Mouse (Mus musculus): ENCODE results near the gene Cks1b. TPM values are rescaled to one million over a fixed set of nuclear protein-coding genes. Genes with fewer than 3 reads are reported as not detected.
A peak's percentile ranks its signal among the peaks of the same experiment; 100 is the strongest.

Cks1b gene
- polyA plus RNA-seq, 1 experiment, result 79.8 TPM

- peak; percentile 100 for DNase-seq (ENCODE audit: low read depth)
These were observed 6.4 kb downstream of the Cks1b start, which contains the start of gene Flad1 for GRCm38 (mm10) chr3:89411490-89412393. Flad1 (minus strand) TSS chr3:89411870.

DNA sequence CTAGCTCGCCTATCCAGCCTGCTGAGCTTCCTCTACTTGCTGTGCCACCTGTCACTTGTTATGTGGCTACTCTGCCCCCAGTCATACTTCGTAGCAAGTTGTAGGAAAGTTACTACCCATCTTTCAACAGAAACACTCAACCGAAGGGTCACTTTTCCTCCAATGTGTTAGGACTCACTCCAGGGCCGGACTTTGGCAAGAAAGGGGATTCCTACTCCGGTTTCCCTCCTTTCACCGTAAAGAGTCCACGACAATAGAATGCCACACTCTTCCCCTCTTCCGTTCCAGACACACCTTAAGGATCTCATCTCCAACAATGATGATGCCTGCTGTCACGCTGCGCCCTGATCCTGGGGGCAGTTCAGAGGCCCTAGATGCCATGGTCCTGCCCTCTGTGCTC is 7.3 kb downstream of the Cks1b start:
- no peak for DNase-seq (ENCODE audit: low read depth)

More at GRCm38 (mm10) chr3:89411490-89412393, 6.4 kb downstream of the Cks1b start, which contains the start of gene Flad1:
- no peak for TF ChIP-seq CTCF (IDR thresholded peaks at IDR 0.05; ENCODE audit: borderline replicate concordance, extremely low read depth, insufficient read depth, insufficient read length)
- TF ChIP-seq POLR2A (IDR thresholded peaks at IDR 0.05; ENCODE audit: borderline replicate concordance, extremely low read depth, insufficient read depth, insufficient read length, poor library complexity, severe bottlenecking), result no peak

DNA sequence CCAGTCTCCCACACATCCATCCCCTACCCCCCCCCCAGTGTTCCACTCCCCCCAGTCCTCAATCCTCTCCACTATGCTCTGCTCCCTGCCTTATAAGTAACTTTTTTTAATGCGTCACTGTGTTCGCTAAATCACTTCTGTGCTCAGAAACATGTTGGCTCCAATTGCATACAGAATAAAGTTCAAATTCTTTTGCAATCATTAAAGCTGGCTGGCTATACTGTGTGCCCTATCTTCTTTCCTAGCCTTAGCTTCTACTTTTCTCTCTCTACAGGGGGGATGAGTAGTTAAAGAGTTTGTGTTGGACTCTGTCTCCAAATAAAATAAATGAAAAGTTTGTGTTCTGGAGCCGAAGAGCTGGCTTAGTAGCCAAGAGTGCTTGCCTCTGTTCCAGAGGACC is 8.5 kb downstream of the Cks1b start:
- DNase-seq (ENCODE audit: low read depth), result no peak
- TF ChIP-seq POLR2A (IDR thresholded peaks at IDR 0.05; ENCODE audit: borderline replicate concordance, extremely low read depth, insufficient read depth, insufficient read length, poor library complexity, severe bottlenecking), result no peak
- no peak for TF ChIP-seq CTCF (IDR thresholded peaks at IDR 0.05; ENCODE audit: borderline replicate concordance, extremely low read depth, insufficient read depth, insufficient read length)

More for the DNA sequence above, 7.3 kb downstream of the Cks1b start:
- no peak for TF ChIP-seq POLR2A (IDR thresholded peaks at IDR 0.05; ENCODE audit: borderline replicate concordance, extremely low read depth, insufficient read depth, insufficient read length, poor library complexity, severe bottlenecking)
- no peak for TF ChIP-seq CTCF (IDR thresholded peaks at IDR 0.05; ENCODE audit: borderline replicate concordance, extremely low read depth, insufficient read depth, insufficient read length)

GRCm38 (mm10) chr3:89408448-89408847 is 9.7 kb downstream of the Cks1b start:
- TF ChIP-seq POLR2A (IDR thresholded peaks at IDR 0.05; ENCODE audit: borderline replicate concordance, extremely low read depth, insufficient read depth, insufficient read length, poor library complexity, severe bottlenecking), result no peak
- TF ChIP-seq CTCF (IDR thresholded peaks at IDR 0.05; ENCODE audit: borderline replicate concordance, extremely low read depth, insufficient read depth, insufficient read length), result no peak
- no peak for DNase-seq (ENCODE audit: low read depth)

DNA sequence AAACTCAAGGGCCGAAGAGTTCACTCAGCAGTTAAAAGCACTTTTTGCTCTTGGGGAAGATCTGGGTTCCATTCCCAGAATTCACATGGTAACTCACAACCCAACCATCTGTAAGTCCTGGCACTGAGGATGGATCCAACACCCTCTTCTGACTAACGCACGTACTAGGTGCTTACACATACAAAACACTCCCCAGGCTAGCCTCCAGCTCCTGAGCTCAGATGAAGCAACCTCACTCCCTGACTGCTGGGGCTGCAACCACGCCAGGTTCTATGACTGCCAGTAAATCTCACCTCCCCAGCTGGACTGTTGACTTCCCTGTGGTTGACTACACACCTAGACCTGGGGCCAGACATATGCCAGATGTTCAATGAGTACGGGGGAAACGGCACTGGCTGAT is 11.3 kb downstream of the Cks1b start:
- no peak for TF ChIP-seq CTCF (IDR thresholded peaks at IDR 0.05; ENCODE audit: borderline replicate concordance, extremely low read depth, insufficient read depth, insufficient read length)
- no peak for TF ChIP-seq POLR2A (IDR thresholded peaks at IDR 0.05; ENCODE audit: borderline replicate concordance, extremely low read depth, insufficient read depth, insufficient read length, poor library complexity, severe bottlenecking)
- no peak for DNase-seq (ENCODE audit: low read depth)

GRCm38 (mm10) chr3:89402693-89403092 is 15.5 kb downstream of the Cks1b start, which contains the start of gene Lenep:
Lenep (minus strand) TSS chr3:89402793.
- TF ChIP-seq POLR2A (IDR thresholded peaks at IDR 0.05; ENCODE audit: borderline replicate concordance, extremely low read depth, insufficient read depth, insufficient read length, poor library complexity, severe bottlenecking) (no peak), CTCF (IDR thresholded peaks at IDR 0.05; ENCODE audit: borderline replicate concordance, extremely low read depth, insufficient read depth, insufficient read length) (no peak)
- DNase-seq (ENCODE audit: low read depth), result no peak

DNA sequence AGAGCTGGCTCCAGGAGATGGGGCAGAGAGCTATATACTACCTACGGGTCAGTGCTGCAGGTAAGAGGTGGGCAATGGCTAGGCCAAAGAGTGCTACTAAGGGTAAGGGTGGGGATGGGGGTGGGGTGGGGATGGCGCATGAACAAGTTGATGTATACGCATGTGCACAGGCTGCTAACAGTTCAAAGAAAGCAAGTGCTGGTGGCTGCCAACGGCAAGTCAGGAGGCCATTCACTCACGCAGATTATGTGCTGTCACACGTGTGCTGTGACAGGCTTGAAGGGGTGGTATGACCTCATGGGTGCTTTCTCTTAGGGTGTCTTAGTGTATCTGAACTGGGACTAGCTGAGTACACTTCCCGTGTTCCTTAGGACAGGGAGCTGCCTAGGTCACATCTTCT is 16.9 kb downstream of the Cks1b start:
- no peak for DNase-seq (ENCODE audit: low read depth)
- TF ChIP-seq CTCF (IDR thresholded peaks at IDR 0.05; ENCODE audit: borderline replicate concordance, extremely low read depth, insufficient read depth, insufficient read length) (no peak), POLR2A (IDR thresholded peaks at IDR 0.05; ENCODE audit: borderline replicate concordance, extremely low read depth, insufficient read depth, insufficient read length, poor library complexity, severe bottlenecking) (no peak)

GRCm38 (mm10) chr3:89396654-89397005 is 21.6 kb downstream of the Cks1b start:
- no peak for DNase-seq (ENCODE audit: low read depth)

DNA sequence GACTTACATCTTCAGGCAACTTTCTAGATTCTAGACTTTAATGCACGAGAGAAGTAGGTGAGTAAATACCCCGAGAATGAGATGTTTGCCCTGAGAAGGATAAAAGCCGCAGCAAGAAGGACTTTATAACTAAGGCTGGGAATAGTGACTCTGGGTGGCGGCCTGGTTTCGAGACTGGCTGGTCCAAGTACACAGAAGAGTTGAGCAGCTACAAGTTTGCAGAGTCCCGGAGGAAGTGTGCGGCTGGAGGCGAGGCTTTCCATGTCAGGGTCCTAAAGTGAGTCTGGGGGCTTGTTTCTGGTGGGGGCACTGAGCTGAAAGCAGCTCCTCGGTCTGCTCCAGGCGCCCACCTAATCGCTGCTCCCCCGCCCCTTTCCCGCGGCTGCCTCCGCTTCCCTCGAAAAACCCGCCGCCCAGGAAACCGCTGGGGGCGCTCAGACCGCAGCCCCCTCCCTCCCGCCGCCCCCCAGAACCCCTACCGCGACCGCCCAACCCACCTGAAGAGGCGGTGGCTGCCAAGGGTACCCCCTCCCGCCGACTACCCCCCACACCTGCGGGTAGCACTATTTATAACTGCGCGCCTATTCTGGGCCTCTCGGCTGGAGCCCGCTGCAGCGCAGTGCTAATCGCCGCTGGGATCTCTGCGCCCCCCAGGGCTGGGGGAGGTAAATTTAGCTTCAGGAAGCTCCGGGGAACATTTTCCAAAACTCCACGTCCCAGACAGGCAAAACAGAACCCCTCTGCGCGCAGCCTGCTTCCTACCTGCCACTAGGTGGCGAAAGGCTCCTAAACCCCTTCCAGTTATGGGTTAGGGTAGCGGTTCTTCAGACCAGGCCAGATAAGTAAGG is 22.2 kb downstream of the Cks1b start:
- peak; percentile 83 for DNase-seq (ENCODE audit: low read depth)
- TF ChIP-seq POLR2A (IDR thresholded peaks at IDR 0.05; ENCODE audit: borderline replicate concordance, extremely low read depth, insufficient read depth, insufficient read length, poor library complexity, severe bottlenecking) (no peak), CTCF (IDR thresholded peaks at IDR 0.05; ENCODE audit: borderline replicate concordance, extremely low read depth, insufficient read depth, insufficient read length) (peak; percentile 93)

More at GRCm38 (mm10) chr3:89396654-89397005, 21.6 kb downstream of the Cks1b start:
- TF ChIP-seq POLR2A (IDR thresholded peaks at IDR 0.05; ENCODE audit: borderline replicate concordance, extremely low read depth, insufficient read depth, insufficient read length, poor library complexity, severe bottlenecking) (no peak), CTCF (IDR thresholded peaks at IDR 0.05; ENCODE audit: borderline replicate concordance, extremely low read depth, insufficient read depth, insufficient read length) (no peak)

DNA sequence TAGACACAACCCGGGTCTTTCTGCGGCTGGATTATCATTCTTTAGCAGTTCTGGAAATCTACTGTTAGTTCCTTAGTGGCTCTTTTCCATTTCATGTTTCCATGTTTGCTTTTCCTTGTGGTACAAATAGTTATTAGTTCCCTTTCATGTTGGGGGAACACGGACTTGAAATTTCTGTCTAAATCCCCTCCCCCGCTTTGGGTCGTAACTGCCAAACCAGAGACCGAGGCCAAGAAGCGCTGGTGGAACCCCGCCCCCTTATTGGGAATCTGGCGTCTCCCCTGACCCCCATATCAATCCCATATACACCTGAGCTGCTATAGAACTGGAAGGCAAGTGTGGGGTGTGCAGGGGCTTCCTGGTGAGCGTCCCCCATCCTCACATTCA is 22.8 kb downstream of the Cks1b start:
- no peak for TF ChIP-seq CTCF (IDR thresholded peaks at IDR 0.05; ENCODE audit: borderline replicate concordance, extremely low read depth, insufficient read depth, insufficient read length)
- no peak for TF ChIP-seq POLR2A (IDR thresholded peaks at IDR 0.05; ENCODE audit: borderline replicate concordance, extremely low read depth, insufficient read depth, insufficient read length, poor library complexity, severe bottlenecking)
- DNase-seq (ENCODE audit: low read depth), result no peak

DNA sequence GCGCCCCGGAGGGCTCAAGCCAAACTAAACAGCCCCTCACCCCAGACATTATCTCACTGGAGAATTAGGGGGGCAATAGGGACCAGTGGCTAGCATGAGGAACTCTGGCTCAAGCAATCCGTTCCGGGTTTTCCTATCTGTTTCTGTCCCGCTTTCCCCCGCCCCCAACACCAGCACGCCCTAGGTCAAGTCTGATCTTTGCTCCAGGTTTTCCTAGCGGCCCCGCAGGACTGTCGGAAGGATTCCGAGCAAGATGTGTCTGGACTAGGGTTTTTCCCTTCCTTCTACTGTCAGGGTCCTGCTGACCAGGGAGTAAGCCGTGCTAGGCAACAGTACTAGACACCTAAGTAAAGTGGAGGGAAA is 23.3 kb downstream of the Cks1b start:
- peak; percentile 92 for DNase-seq (ENCODE audit: low read depth)
- TF ChIP-seq POLR2A (IDR thresholded peaks at IDR 0.05; ENCODE audit: borderline replicate concordance, extremely low read depth, insufficient read depth, insufficient read length, poor library complexity, severe bottlenecking), result no peak
- no peak for TF ChIP-seq CTCF (IDR thresholded peaks at IDR 0.05; ENCODE audit: borderline replicate concordance, extremely low read depth, insufficient read depth, insufficient read length)

Data from brain, embryonic 14.5 days (tissue).